Mouse (Mus musculus): ENCODE data around the gene Rpl3l. TPM values are rescaled to one million over a fixed set of nuclear protein-coding genes. Genes with fewer than 3 reads are reported as not detected.

The Rpl3l gene
- total and polyA plus RNA-seq, 3 experiments, result 0.12 to 0.24 TPM; not detected in 1

GRCm38 (mm10) chr17:24723881-24724180 is 3.8 kb upstream of the Rpl3l start:
- DNase-seq (ENCODE audit: low read depth, low spot score), result no peak
- TF ChIP-seq EP300 (IDR thresholded peaks at IDR 0.05; ENCODE audit: low read depth in 1 of 2, low read length in 2 of 2), result peak in 1 of 2 experiments; percentile 28; a peak in 1 of 4 replicates
- TF ChIP-seq TAL1 (IDR thresholded peaks at IDR 0.05; ENCODE audit: low read length), result peak; percentile 12; the same call in 1 of the 2 replicates
- TF ChIP-seq TCF12 (IDR thresholded peaks at IDR 0.05; ENCODE audit: low read depth, low read length), result no peak
- H3K4me1 ChIP-seq (ENCODE audit: control insufficient read depth in 1 of 2, insufficient read depth in 2 of 2, low read length in 2 of 2), result peaks cover 0 to 8% of the 10 kb centered on the region in 2 experiments; a peak in 3 of 4 replicates
- H3K27ac ChIP-seq (ENCODE audit: control insufficient read depth, low read depth, low read length), result peak overlapping the region; percentile 74
- peaks cover 43% of the 10 kb centered on the region for H3K79me2 ChIP-seq (ENCODE audit: control insufficient read depth, insufficient read depth, low read length, poor library complexity)
- peak overlapping the region; percentile 79 for H3K9ac ChIP-seq (ENCODE audit: control insufficient read depth, low read depth, low read length, poor library complexity, severe bottlenecking)
- H3K36me3 ChIP-seq (ENCODE audit: control insufficient read depth in 1 of 2, insufficient read depth in 2 of 2, low read length in 2 of 2), result peaks cover 5 to 10% of the 10 kb centered on the region in 2 experiments; a peak in 2 of 4 replicates
- no peaks in the 10 kb centered on the region for H3K9me3 ChIP-seq (replicated peaks; ENCODE audit: insufficient read depth, low read length)
- peak overlapping the region; percentile 70 to 85 for H3K4me3 ChIP-seq (ENCODE audit: control insufficient read depth in 1 of 2, insufficient read depth in 1 of 2, low read depth in 2 of 2, low read length in 2 of 2)
- no peaks in the 10 kb centered on the region for H3K27me3 ChIP-seq (ENCODE audit: control insufficient read depth in 1 of 2, insufficient read depth in 2 of 2, low read length in 2 of 2)

GRCm38 (mm10) chr17:24724184-24724583 is 3.4 kb upstream of the Rpl3l start, which contains the start of gene Ndufb10:
Ndufb10 (minus strand) TSS chr17:24724478.
- H3K4me3 ChIP-seq (ENCODE audit: control insufficient read depth in 1 of 2, insufficient read depth in 1 of 2, low read depth in 2 of 2, low read length in 2 of 2), result peak within 1 kb of the TSS; percentile 70 to 85
- H3K4me1 ChIP-seq (ENCODE audit: control insufficient read depth in 1 of 2, insufficient read depth in 2 of 2, low read length in 2 of 2), result peaks cover 0 to 7% of the 10 kb centered on the region in 2 experiments; a peak in 3 of 4 replicates
- DNase-seq (ENCODE audit: low read depth, low spot score), result peak; percentile 95
- H3K27ac ChIP-seq (ENCODE audit: control insufficient read depth, low read depth, low read length), result peak within 1 kb of the TSS; percentile 74
- H3K9ac ChIP-seq (ENCODE audit: control insufficient read depth, low read depth, low read length, poor library complexity, severe bottlenecking), result peak within 1 kb of the TSS; percentile 79
- H3K79me2 ChIP-seq (ENCODE audit: control insufficient read depth, insufficient read depth, low read length, poor library complexity), result peaks cover 41% of the 10 kb centered on the region
- H3K9me3 ChIP-seq (replicated peaks; ENCODE audit: insufficient read depth, low read length), result no peaks in the 10 kb centered on the region
- H3K27me3 ChIP-seq (ENCODE audit: control insufficient read depth in 1 of 2, insufficient read depth in 2 of 2, low read length in 2 of 2), result no peaks in the 10 kb centered on the region
- H3K36me3 ChIP-seq (ENCODE audit: control insufficient read depth in 1 of 2, insufficient read depth in 2 of 2, low read length in 2 of 2), result peaks cover 5 to 10% of the 10 kb centered on the region in 2 experiments; a peak in 2 of 4 replicates
- TF ChIP-seq EP300 (IDR thresholded peaks at IDR 0.05; ENCODE audit: low read depth in 1 of 2, low read length in 2 of 2) (no peak), ZNF384 (IDR thresholded peaks at IDR 0.05; ENCODE audit: low read depth, low read length) (no peak), TBP (IDR thresholded peaks at IDR 0.05; ENCODE audit: low read depth, low read length) (peak; percentile 82), ZKSCAN1 (IDR thresholded peaks at IDR 0.05; ENCODE audit: low read depth, low read length) (no peak), CTCF (IDR thresholded peaks at IDR 0.05 in 2 of 3, conservative IDR thresholded peaks at IDR 0.05 in 1 of 3; ENCODE audit: control insufficient read depth in 1 of 3, insufficient read depth in 1 of 3, low read depth in 2 of 3, low read length in 3 of 3, poor library complexity in 1 of 3, severe bottlenecking in 1 of 3) (peak; percentile 89 to 97 (median 93)), POLR2A (IDR thresholded peaks at IDR 0.05; ENCODE audit: control insufficient read depth in 1 of 2, insufficient read depth in 1 of 2, low read depth in 1 of 2, low read length in 2 of 2, poor library complexity in 1 of 2) (peak; percentile 73 to 96; a peak in 3 of 4 replicates), HCFC1 (IDR thresholded peaks at IDR 0.05; ENCODE audit: low read depth, low read length) (peak; percentile 91), BHLHE40 (IDR thresholded peaks at IDR 0.05; ENCODE audit: borderline replicate concordance, low read depth, low read length) (no peak), JUND (IDR thresholded peaks at IDR 0.05; ENCODE audit: low read depth, low read length) (no peak), MAX (IDR thresholded peaks at IDR 0.05; ENCODE audit: low read length) (peak; percentile 20), NRF1 (IDR thresholded peaks at IDR 0.05; ENCODE audit: insufficient read depth, low read depth, low read length, poor library complexity, severe bottlenecking) (peak; percentile 98), TCF12 (IDR thresholded peaks at IDR 0.05; ENCODE audit: low read depth, low read length) (0 out of 2 replicates have a peak, but pooled peaks have one; percentile 60), GABPA (IDR thresholded peaks at IDR 0.05; ENCODE audit: low read depth, low read length) (no peak), MXI1 (IDR thresholded peaks at IDR 0.05; ENCODE audit: low read depth, low read length) (peak; percentile 79; the same call in 1 of the 2 replicates), NELFE (IDR thresholded peaks at IDR 0.05; ENCODE audit: low read depth, low read length) (peak; percentile 94), MAFK (IDR thresholded peaks at IDR 0.05; ENCODE audit: borderline replicate concordance, low read depth, low read length) (no peak), E2F4 (IDR thresholded peaks at IDR 0.05; ENCODE audit: borderline replicate concordance, low read depth, low read length) (no peak), CHD2 (IDR thresholded peaks at IDR 0.05; ENCODE audit: low read length) (no peak), KAT2A (conservative IDR thresholded peaks at IDR 0.05; ENCODE audit: low read depth, low read length) (no peak; the same call in 1 of the 2 replicates), MYC (IDR thresholded peaks at IDR 0.05; ENCODE audit: low read depth, low read length) (0 out of 2 replicates have a peak, but pooled peaks have one; percentile 21), CHD1 (IDR thresholded peaks at IDR 0.05; ENCODE audit: low read depth, low read length) (no peak), SMC3 (IDR thresholded peaks at IDR 0.05; ENCODE audit: low read depth, low read length) (peak; percentile 32; the same call in 1 of the 2 replicates), ZC3H11A (IDR thresholded peaks at IDR 0.05; ENCODE audit: low read depth, low read length) (no peak), USF2 (IDR thresholded peaks at IDR 0.05; ENCODE audit: borderline replicate concordance in 1 of 2, insufficient read depth in 1 of 2, low read depth in 1 of 2, low read length in 2 of 2) (no peak), MYB (IDR thresholded peaks at IDR 0.05; ENCODE audit: low read depth, low read length) (no peak), POLR2AphosphoS2 (IDR thresholded peaks at IDR 0.05; ENCODE audit: low read length) (peak; percentile 88), SIN3A (IDR thresholded peaks at IDR 0.05; ENCODE audit: low read length) (peak; percentile 82), USF1 (IDR thresholded peaks at IDR 0.05; ENCODE audit: low read depth, low read length) (no peak), RCOR1 (IDR thresholded peaks at IDR 0.05; ENCODE audit: low read depth, low read length) (no peak), TAL1 (IDR thresholded peaks at IDR 0.05; ENCODE audit: low read length) (no peak), RAD21 (IDR thresholded peaks at IDR 0.05; ENCODE audit: low read depth, low read length) (no peak)

All from MEL (cell line).